Mouse (Mus musculus): ENCODE measurements at regions not wholly inside any gene's neighbourhood (a gene's known extent, or its start where the extent isn't known, plus 50 kb on each side); places are given as distances from the start of the nearest gene placed in this dataset.
"Not testable (repeated sequence)": the region's sequence is repeated elsewhere in the genome, so short reads cannot be mapped to it uniquely, and the experiment has no call there.

DNA sequence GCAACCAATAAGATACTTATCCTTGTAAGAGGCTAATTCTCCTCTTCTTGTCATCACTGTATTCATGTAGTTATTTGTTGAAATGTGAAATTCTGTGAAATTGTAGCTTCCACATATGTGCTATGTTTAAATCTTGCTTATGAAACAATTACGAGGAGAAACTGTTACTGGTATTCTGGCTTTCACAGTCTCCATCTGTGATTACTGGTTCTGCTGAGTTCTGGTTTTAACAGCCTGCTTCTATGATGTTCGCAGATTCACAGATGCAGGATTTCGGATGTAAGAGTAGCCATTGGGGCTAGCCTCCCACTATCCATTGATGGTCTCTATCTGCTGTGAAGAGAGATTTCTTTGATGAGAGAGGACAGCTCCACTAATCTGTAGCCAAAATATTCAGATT lies 1067.2 kb upstream of the Aga start:
- no peak for DNase-seq

DNA sequence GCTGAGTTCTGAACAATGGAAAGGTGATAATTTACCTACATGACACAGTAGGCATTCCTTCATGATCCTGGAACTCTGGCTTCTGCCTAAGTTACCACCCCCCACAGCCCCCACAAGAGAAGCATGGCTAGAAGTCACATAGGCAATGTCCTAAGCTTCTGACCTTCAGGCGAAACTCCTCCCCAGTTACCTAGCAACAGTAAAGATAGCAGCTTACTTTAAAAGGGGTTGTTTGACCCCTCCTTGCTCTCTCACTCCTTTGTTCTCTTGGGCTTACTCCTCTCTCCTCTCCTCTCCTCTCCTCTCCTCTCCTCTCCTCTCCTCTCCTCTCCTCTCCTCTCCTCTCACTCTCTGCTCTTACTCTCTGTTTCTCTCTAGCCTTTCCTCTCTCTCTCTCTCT lies 1059.8 kb upstream of the Aga start:
- not testable (repeated sequence) for DNase-seq

DNA sequence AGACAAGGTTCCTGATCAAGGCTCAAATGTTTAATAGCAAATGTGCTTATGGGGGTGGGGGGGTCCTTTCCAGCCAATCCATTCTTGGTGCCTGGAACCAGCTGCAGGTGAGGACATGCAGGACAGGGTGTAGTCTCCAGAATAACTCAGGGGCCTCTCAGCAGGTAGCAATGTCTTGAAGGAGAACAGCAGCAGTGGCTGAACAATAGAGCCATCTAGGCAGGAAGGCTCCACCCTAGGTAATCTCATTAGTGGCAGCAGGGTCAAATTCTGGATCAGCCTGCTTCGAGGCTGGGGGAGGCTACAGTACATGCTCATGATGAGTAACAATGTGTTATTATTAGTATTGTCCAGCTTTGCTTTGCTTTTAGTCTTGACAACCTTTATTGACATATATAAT lies 1055.9 kb upstream of the Aga start:
- DNase-seq, result no peak

DNA sequence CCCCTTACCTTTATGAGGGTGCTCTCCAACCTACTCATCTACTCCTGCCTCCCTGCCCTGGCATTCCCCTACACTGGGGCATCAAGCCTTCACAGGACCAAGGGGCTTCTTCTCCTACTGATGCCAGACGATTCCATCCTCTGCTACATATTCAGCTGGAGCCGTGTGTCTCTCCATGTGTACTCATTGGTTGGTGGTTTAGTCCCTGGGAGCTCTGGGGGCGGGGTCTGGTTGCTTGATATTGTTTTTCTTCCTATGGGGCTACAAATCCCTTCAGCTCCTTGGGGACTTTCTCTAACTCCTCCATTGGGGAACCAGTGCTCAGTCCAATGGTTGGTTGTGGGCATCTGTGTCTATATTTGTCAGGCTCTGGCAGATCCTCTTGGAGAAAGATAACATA lies 1055.3 kb upstream of the Aga start:
- no peak for DNase-seq

DNA sequence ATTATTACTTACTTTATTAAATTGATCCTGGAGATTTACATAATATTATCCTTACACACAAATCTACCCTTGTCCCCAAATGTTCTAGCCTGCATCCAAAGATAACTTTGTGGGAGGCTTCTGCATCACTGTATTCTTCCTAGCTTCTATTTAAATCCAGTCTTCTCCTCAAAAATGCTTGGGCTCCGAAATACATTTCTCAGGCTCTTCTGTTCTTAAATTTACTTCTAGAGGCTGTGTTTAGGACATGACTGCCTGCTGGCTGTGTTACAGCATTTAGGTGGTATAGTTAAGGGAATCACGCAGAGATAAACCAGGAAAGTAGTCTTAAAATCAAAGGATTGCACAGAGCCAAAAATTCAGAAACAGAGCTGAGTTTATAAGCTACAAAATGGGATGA lies 1009.1 kb upstream of the Aga start:
- no peak for DNase-seq

DNA sequence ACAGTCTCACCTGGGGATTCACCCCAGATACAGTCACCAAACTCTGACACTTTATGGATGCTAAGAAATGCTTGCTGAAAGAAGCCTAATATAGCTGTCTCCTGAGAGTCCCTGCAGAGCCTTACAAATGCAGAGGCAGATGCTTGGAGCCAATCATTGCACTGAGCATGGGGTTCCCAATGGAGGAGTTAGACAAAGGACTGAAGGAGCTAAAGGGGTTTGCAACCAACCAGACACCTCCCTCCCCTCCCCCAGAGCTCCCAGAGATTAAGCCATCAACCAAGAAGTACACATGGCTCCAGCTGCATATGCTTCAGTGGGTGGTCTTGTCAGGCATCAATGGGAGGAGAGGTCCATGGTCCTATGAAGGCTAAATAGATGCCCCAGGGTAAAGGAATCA lies 999.7 kb upstream of the Aga start:
- DNase-seq, result no peak

DNA sequence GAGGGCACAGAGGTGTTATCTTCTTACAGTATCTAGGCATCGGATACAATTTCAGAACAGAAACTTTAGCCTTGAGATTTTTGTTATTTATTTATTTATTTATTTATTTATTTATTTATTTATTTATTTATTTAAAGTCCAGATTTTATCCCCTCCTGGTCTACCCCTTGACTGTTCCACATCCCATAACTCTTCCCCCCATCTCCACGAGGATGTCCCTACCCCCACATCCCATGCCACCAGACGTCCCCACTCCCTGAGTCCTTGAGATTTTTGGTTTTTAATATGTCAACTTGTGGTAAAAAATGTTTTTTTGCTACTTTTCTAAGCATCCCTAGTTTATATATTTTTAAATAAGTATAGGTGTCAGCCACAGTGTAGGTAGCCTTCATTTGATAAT lies 968.2 kb upstream of the Aga start:
- DNase-seq, result no peak

DNA sequence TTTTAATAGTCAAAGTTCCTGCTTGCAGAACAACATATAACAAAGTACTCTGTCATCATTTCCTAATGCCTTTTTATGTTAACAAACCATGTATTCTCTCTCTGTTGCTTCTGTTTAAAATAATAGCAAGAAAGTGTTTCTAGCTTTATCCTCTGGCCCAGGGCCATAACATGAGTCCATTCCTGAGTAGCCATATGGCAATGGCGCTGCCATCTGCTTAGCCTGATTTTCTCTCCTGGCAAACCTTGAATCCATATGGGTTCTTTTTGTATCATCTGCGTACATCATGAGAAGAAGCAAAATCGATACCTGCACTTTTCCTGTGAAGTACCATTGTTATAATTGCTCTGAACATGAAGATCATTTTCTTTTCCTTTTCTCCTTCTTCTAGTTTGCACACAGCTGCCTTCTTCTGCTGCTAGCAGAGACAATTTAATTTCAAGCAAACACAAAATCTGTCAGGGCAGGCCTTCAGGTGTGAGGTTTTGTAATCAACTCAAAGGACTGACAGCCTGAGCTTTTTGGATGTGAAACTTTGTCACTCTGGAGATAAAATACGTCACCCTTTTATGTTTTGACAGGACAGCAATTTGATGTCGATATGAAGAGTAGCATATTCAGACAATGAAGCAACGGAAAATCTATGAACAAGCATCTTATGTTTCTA lies 940.2 kb upstream of the Aga start:
- DNase-seq, result peak; percentile 1
